Mouse (Mus musculus): Measurements from ENCODE around the gene Acsl4. TPM values are rescaled to one million over a fixed set of nuclear protein-coding genes. Genes with fewer than 3 reads are reported as not detected.

Gene Acsl4
- polyA plus RNA-seq, 1 experiment from 2014 or later: 31.4 TPM

- Histone ChIP-seq H3K36me3 (replicated peaks; ENCODE audit: control insufficient read depth, insufficient read depth) (no peaks in the 10 kb centered on the region), H3K27me3 (ENCODE audit: control insufficient read depth, insufficient read depth, low read length) (peaks cover 3% of the 10 kb centered on the region; the same call in 1 of the 2 replicates), H3K4me1 (replicated peaks; ENCODE audit: control insufficient read depth, insufficient read depth, low read length) (0 out of 2 replicates have a peak, but pooled peaks cover 3% of the 10 kb centered on the region), H3K9me3 (ENCODE audit: control insufficient read depth, low read length) (no peaks in the 10 kb centered on the region), H3K9ac (no peak overlapping the region), H3K27ac (no peak overlapping the region), H3K4me3 (replicated peaks; ENCODE audit: low read length) (no peak overlapping the region), H3K4me2 (replicated peaks) (no peak overlapping the region)
- DNase-seq (ENCODE audit: low spot score) (no peak), ATAC-seq (ENCODE audit: low FRiP score) (no peak)
- WGBS: 78% methylated on average over 8 of the region's 8 CpGs
Measured at GRCm38 (mm10) chrX:142315270-142315669, 75.1 kb downstream of the Acsl4 start.

- Histone ChIP-seq H3K36me3 (replicated peaks; ENCODE audit: control insufficient read depth, insufficient read depth) (no peaks in the 10 kb centered on the region), H3K27ac (no peak overlapping the region), H3K4me2 (replicated peaks) (peak overlapping the region; percentile 30), H3K4me1 (replicated peaks; ENCODE audit: control insufficient read depth, insufficient read depth, low read length) (0 out of 2 replicates have a peak, but pooled peaks cover 3% of the 10 kb centered on the region), H3K9me3 (ENCODE audit: control insufficient read depth, low read length) (no peaks in the 10 kb centered on the region), H3K9ac (no peak overlapping the region), H3K27me3 (ENCODE audit: control insufficient read depth, insufficient read depth, low read length) (peaks cover 3% of the 10 kb centered on the region; the same call in 1 of the 2 replicates), H3K4me3 (replicated peaks; ENCODE audit: low read length) (no peak overlapping the region)
- DNase-seq (ENCODE audit: low spot score) (peak; percentile 85), ATAC-seq (ENCODE audit: low FRiP score) (peak; percentile 68)
- 54% methylated on average over 11 of the region's 11 CpGs for WGBS
Measured at GRCm38 (mm10) chrX:142314307-142315024, 75.9 kb downstream of the Acsl4 start.

GRCm38 (mm10) chrX:142310431-142310830 lies 79.9 kb downstream of the Acsl4 start:
- Histone ChIP-seq H3K27ac (no peak overlapping the region), H3K4me1 (replicated peaks; ENCODE audit: control insufficient read depth, insufficient read depth, low read length) (0 out of 2 replicates have a peak, but pooled peaks cover 14% of the 10 kb centered on the region), H3K9me3 (ENCODE audit: control insufficient read depth, low read length) (no peaks in the 10 kb centered on the region), H3K4me2 (replicated peaks) (no peak overlapping the region), H3K9ac (no peak overlapping the region), H3K4me3 (replicated peaks; ENCODE audit: low read length) (no peak overlapping the region), H3K36me3 (replicated peaks; ENCODE audit: control insufficient read depth, insufficient read depth) (no peaks in the 10 kb centered on the region), H3K27me3 (ENCODE audit: control insufficient read depth, insufficient read depth, low read length) (peaks cover 14% of the 10 kb centered on the region)
- peak; percentile 52 for DNase-seq (ENCODE audit: low spot score)
- WGBS: 45% methylated on average over 5 of the region's 5 CpGs
- no peak for ATAC-seq (ENCODE audit: low FRiP score)

- Histone ChIP-seq H3K27ac (peak within 1 kb of the TSS; percentile 58), H3K27me3 (ENCODE audit: control insufficient read depth, insufficient read depth, low read length) (peaks cover 21% of the 10 kb centered on the region), H3K9me3 (ENCODE audit: control insufficient read depth, low read length) (no peaks in the 10 kb centered on the region), H3K9ac (peak within 1 kb of the TSS; percentile 34; the same call in 1 of the 2 replicates), H3K4me2 (replicated peaks) (peak within 1 kb of the TSS; percentile 50), H3K4me3 (replicated peaks; ENCODE audit: low read length) (peak within 1 kb of the TSS; percentile 16), H3K36me3 (replicated peaks; ENCODE audit: control insufficient read depth, insufficient read depth) (no peaks in the 10 kb centered on the region), H3K4me1 (replicated peaks; ENCODE audit: control insufficient read depth, insufficient read depth, low read length) (0 out of 2 replicates have a peak, but pooled peaks cover 14% of the 10 kb centered on the region)
- 31% methylated on average over 26 of the region's 33 CpGs for WGBS
- ATAC-seq (ENCODE audit: low FRiP score) (peak; percentile 79), DNase-seq (ENCODE audit: low spot score) (peak; percentile 24)
Measured at GRCm38 (mm10) chrX:142305869-142306581, 84.3 kb downstream of the Acsl4 start, which contains the start of gene Kcne1l. Gene Kcne1l, minus strand, starts transcription at chrX:142306294.

GRCm38 (mm10) chrX:142305010-142305868 lies 85.1 kb downstream of the Acsl4 start:
- Histone ChIP-seq H3K4me1 (replicated peaks; ENCODE audit: control insufficient read depth, insufficient read depth, low read length) (0 out of 2 replicates have a peak, but pooled peaks cover 11% of the 10 kb centered on the region), H3K27ac (peak overlapping the region; percentile 58), H3K27me3 (ENCODE audit: control insufficient read depth, insufficient read depth, low read length) (peaks cover 24% of the 10 kb centered on the region), H3K9ac (peak overlapping the region; percentile 34; the same call in 1 of the 2 replicates), H3K4me3 (replicated peaks; ENCODE audit: low read length) (peak overlapping the region; percentile 16), H3K4me2 (replicated peaks) (peak overlapping the region; percentile 50), H3K36me3 (replicated peaks; ENCODE audit: control insufficient read depth, insufficient read depth) (no peaks in the 10 kb centered on the region), H3K9me3 (ENCODE audit: control insufficient read depth, low read length) (no peaks in the 10 kb centered on the region)
- WGBS: 25% methylated on average over 35 of the region's 35 CpGs
- DNase-seq (ENCODE audit: low spot score) (peak; percentile 35), ATAC-seq (ENCODE audit: low FRiP score) (peak; percentile 88)

- 0 out of 2 replicates have a peak overlapping the region, but pooled peaks have one; percentile 7 for H3K4me2 ChIP-seq (replicated peaks)
- H3K4me3 ChIP-seq (replicated peaks; ENCODE audit: low read length): no peak overlapping the region
- H3K9me3 ChIP-seq (ENCODE audit: control insufficient read depth, low read length): no peaks in the 10 kb centered on the region
- 0 out of 2 replicates have a peak, but pooled peaks cover 11% of the 10 kb centered on the region for H3K4me1 ChIP-seq (replicated peaks; ENCODE audit: control insufficient read depth, insufficient read depth, low read length)
- H3K27ac ChIP-seq: no peak overlapping the region
- DNase-seq (ENCODE audit: low spot score): no peak
- no peak for ATAC-seq (ENCODE audit: low FRiP score)
- no peak overlapping the region for H3K9ac ChIP-seq
- peaks cover 24% of the 10 kb centered on the region for H3K27me3 ChIP-seq (ENCODE audit: control insufficient read depth, insufficient read depth, low read length)
- no peaks in the 10 kb centered on the region for H3K36me3 ChIP-seq (replicated peaks; ENCODE audit: control insufficient read depth, insufficient read depth)
Measured at GRCm38 (mm10) chrX:142304592-142304991, 85.7 kb downstream of the Acsl4 start.

GRCm38 (mm10) chrX:142303456-142303855 lies 86.9 kb downstream of the Acsl4 start:
- no peak for ATAC-seq (ENCODE audit: low FRiP score)
- 43% methylated on average over 2 of the region's 2 CpGs for WGBS

GRCm38 (mm10) chrX:142285905-142286304 lies 104.4 kb downstream of the Acsl4 start:
- DNase-seq (ENCODE audit: low spot score) (no peak), ATAC-seq (ENCODE audit: low FRiP score) (no peak)
- 63% methylated on average over 5 of the region's 5 CpGs for WGBS
- no peak overlapping the region for H3K4me3 ChIP-seq (replicated peaks; ENCODE audit: low read length)
- peaks cover 12% of the 10 kb centered on the region; the same call in 1 of the 2 replicates for H3K27me3 ChIP-seq (ENCODE audit: control insufficient read depth, insufficient read depth, low read length)
- no peaks in the 10 kb centered on the region for H3K36me3 ChIP-seq (replicated peaks; ENCODE audit: control insufficient read depth, insufficient read depth)
- H3K27ac ChIP-seq: no peak overlapping the region
- H3K4me1 ChIP-seq (replicated peaks; ENCODE audit: control insufficient read depth, insufficient read depth, low read length): no peaks in the 10 kb centered on the region
- H3K9me3 ChIP-seq (ENCODE audit: control insufficient read depth, low read length): no peaks in the 10 kb centered on the region
- no peak overlapping the region for H3K4me2 ChIP-seq (replicated peaks)
- no peak overlapping the region for H3K9ac ChIP-seq

More at GRCm38 (mm10) chrX:142303456-142303855, 86.9 kb downstream of the Acsl4 start:
- Histone ChIP-seq H3K9me3 (ENCODE audit: control insufficient read depth, low read length) (no peaks in the 10 kb centered on the region), H3K4me2 (replicated peaks) (no peak overlapping the region), H3K27ac (no peak overlapping the region), H3K4me3 (replicated peaks; ENCODE audit: low read length) (no peak overlapping the region), H3K27me3 (ENCODE audit: control insufficient read depth, insufficient read depth, low read length) (peaks cover 20% of the 10 kb centered on the region), H3K4me1 (replicated peaks; ENCODE audit: control insufficient read depth, insufficient read depth, low read length) (0 out of 2 replicates have a peak, but pooled peaks cover 11% of the 10 kb centered on the region), H3K9ac (no peak overlapping the region), H3K36me3 (replicated peaks; ENCODE audit: control insufficient read depth, insufficient read depth) (no peaks in the 10 kb centered on the region)
- no peak for DNase-seq (ENCODE audit: low spot score)

All from hindbrain, embryonic 14.5 days (tissue).